8 mouse cellular contexts compared by ENCODE assay signal in the genomic region with DNA sequence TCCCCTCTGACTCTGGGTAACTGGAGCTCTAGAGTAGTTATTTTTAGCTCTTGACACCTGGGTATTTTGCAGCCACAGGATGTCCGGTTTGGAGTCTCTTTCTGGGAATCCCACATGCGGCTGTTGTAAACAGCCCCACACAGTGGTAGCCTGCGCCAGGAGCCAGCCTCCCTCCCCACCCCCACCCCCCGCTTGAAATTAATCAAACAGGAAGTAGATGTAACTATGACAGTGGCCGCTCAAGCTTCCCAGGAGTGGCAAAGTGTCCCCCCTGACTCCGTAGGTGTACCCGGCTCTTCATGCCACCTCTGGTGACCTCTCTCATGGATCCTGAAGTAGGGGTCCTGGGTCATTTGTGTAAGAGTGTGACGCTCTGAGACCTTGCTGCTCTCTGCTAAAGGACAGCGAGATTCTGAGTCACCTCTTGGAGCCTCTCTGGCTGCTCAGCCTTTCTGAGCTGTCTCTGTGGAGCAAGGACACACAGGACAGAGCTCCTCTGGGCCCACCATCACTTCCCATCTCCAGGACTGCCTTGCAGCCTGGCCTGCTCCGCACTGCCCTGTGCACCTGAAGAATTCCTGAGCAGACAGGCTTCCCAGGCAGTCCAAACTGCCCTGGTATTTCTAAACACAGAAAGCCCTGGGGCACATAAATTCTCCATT. TPM values are rescaled to one million over a fixed set of nuclear protein-coding genes. Genes with fewer than 3 reads are reported as not detected.
A peak's percentile ranks its signal among the peaks of the same experiment; 100 is the strongest.
DNase-seq lines count a peak whose midpoint lies in the region; ATAC-seq and TF ChIP-seq lines count a peak whose summit lies in the region.

No protein-coding gene starts in this region.

- H3K9me3 ChIP-seq in lung, embryonic 14.5 days (ENCODE audit: low read depth, low read length), result no peaks in the 10 kb centered on the region

- DNase-seq in lung, adult 18-20 months, result peak; percentile 43 to 69
- DNase-seq in lung, postnatal 25 days (ENCODE audit: low spot score), result no peak
- DNase-seq in adrenal gland, postnatal 36 days, result peak; percentile 78 to 80
- DNase-seq in induced T-regulatory cell, adult 2 months (ENCODE audit: low read depth), result peak; percentile 90
- DNase-seq in lung, embryonic 14.5 days, result peak; percentile 70
- no peak for DNase-seq in urinary bladder, adult 2 months (ENCODE audit: low spot score)
- DNase-seq in cerebellum, postnatal 14 days, result no peak
- no peak for DNase-seq in layer of hippocampus, adult 8-10 months (ENCODE audit: low spot score in 2 of 2)

- peaks cover 20% of the 10 kb centered on the region for H3K36me3 ChIP-seq in lung, embryonic 14.5 days (ENCODE audit: insufficient read depth)

- H3K27ac ChIP-seq in lung, embryonic 14.5 days (ENCODE audit: low read depth), result peak overlapping the region; percentile 66

- peak overlapping the region; percentile 31; the same call in 1 of the 2 replicates for H3K4me2 ChIP-seq in lung, embryonic 14.5 days

- H3K4me1 ChIP-seq in lung, embryonic 14.5 days (ENCODE audit: insufficient read depth), result peaks cover 36% of the 10 kb centered on the region

- H3K4me3 ChIP-seq in lung, embryonic 14.5 days (ENCODE audit: low read depth, low read length), result no peak overlapping the region

- TF ChIP-seq CTCF in lung, embryonic 14.5 days (IDR thresholded peaks at IDR 0.05; ENCODE audit: low read depth), result no peak

- ATAC-seq in lung, embryonic 14.5 days (ENCODE audit: insufficient read depth), result peak; percentile 48; the same call in 1 of the 2 replicates

- H3K27me3 ChIP-seq in lung, embryonic 14.5 days (ENCODE audit: insufficient read depth, low read length), result no peaks in the 10 kb centered on the region

- WGBS in lung, embryonic 14.5 days, result 25% methylated on average over 10 of the region's 10 CpGs

- no peak overlapping the region for H3K9ac ChIP-seq in lung, embryonic 14.5 days

RNA-seq across cellular contexts. Expression of a gene that starts 22.9 kb away (rescaled TPM):
- total RNA-seq in adrenal gland, postnatal 36 days (2021), result 10 to 100 TPM; 63.5 to 67.2 TPM
- polyA plus RNA-seq in lung, embryonic 14.5 days (2014; fragmentation: Nextera tagmentation; extraction: Ambion mirVana), result 43.8 and 51.2 TPM in 2 replicates
- polyA plus RNA-seq in urinary bladder, adult 2 months (2012; rRNA removed), result 45.3 and 45.8 TPM in 2 replicates
- total RNA-seq in layer of hippocampus, adult 8-10 months (2022), result 10 to 100 TPM; 28.0 to 41.5 (median 34.1) TPM

RNA-seq across cellular contexts. Expression of a gene that starts 43.1 kb away (rescaled TPM):
- 100 to 1,000 TPM; 107 to 130 TPM for total RNA-seq in adrenal gland, postnatal 36 days (2021)
- polyA plus RNA-seq in lung, embryonic 14.5 days (2014; fragmentation: Nextera tagmentation; extraction: Ambion mirVana), result 25.3 and 32.7 TPM in 2 replicates
- 72.4 and 91.1 TPM in 2 replicates for polyA plus RNA-seq in urinary bladder, adult 2 months (2012; rRNA removed)
- 100 to 1,000 TPM; 131 to 151 (median 146) TPM for total RNA-seq in layer of hippocampus, adult 8-10 months (2022)

RNA-seq across cellular contexts. Expression of a gene that starts 53.7 kb away (rescaled TPM):
- 10 to 100 TPM; 15.0 to 20.8 TPM for total RNA-seq in adrenal gland, postnatal 36 days (2021)
- polyA plus RNA-seq in lung, embryonic 14.5 days (2014; fragmentation: Nextera tagmentation; extraction: Ambion mirVana), result 14.3 and 17.5 TPM in 2 replicates
- 17.8 and 19.2 TPM in 2 replicates for polyA plus RNA-seq in urinary bladder, adult 2 months (2012; rRNA removed)
- 10 to 100 TPM; 52.2 to 70.6 (median 55.7) TPM for total RNA-seq in layer of hippocampus, adult 8-10 months (2022)

Comparison
In these comparisons a context has a peak if more than half of its experiments do, and no peak if none do; other contexts are left out.
1. DNase-seq: peak in lung, adult 18-20 months (2 of 2), adrenal gland, postnatal 36 days (2 of 2), induced T-regulatory cell, adult 2 months (single experiment) and lung, embryonic 14.5 days (single experiment); none in lung, postnatal 25 days (single experiment), urinary bladder, adult 2 months (single experiment), cerebellum, postnatal 14 days (0 of 2) and layer of hippocampus, adult 8-10 months (0 of 2).